Mouse (Mus musculus) C2C12 (cell line): ENCODE measurements around the gene Stat1. TPM values are rescaled to one million over a fixed set of nuclear protein-coding genes. Genes with fewer than 3 reads are reported as not detected.

Experiments used
- H3K27me3 ChIP-seq: one replicate; pipeline ENCODE4 v1.6.1; 2011; ENCODE audit not compliant: control insufficient read depth, insufficient read depth, insufficient read length
- H3K36me3 ChIP-seq: one replicate; pipeline ENCODE4 v1.6.1; 2011; ENCODE audit not compliant: control insufficient read depth, insufficient read depth
- H3K4me3 ChIP-seq: one replicate; pipeline ENCODE4 v1.5.1; 2011; ENCODE audit warnings: mild to moderate bottlenecking, control low read depth; ENCODE audit not compliant: poor library complexity, insufficient read depth, severe bottlenecking
- H3K79me2 ChIP-seq: one replicate; pipeline ENCODE4 v1.6.1; 2011; ENCODE audit not compliant: control insufficient read depth, insufficient read depth
- H3K79me3 ChIP-seq: one replicate; pipeline ENCODE4 v1.6.1; 2011; ENCODE audit warnings: low read depth, control low read depth
- H3ac ChIP-seq: one replicate; pipeline ENCODE3; 2011; ENCODE audit warnings: low read depth; ENCODE audit not compliant: control insufficient read depth, insufficient read length
- CEBPB ChIP-seq: IDR thresholded peaks from one replicate; pipeline ENCODE4 v1.6.1; 2011; ENCODE audit warnings: low read depth, mild to moderate bottlenecking, control low read depth, moderate library complexity
- CTCF ChIP-seq: IDR thresholded peaks from one replicate; pipeline ENCODE4 v1.5.1; 2011; ENCODE audit not compliant: control insufficient read depth, insufficient read depth, insufficient read length
- FOSL1 ChIP-seq: IDR thresholded peaks from one replicate; pipeline ENCODE4 v1.8.0; 2011; ENCODE audit warnings: mild to moderate bottlenecking, low read length; ENCODE audit not compliant: poor library complexity, insufficient read depth, severe bottlenecking
- MAX ChIP-seq: IDR thresholded peaks from one replicate; pipeline ENCODE4 v1.6.1; 2011; ENCODE audit warnings: mild to moderate bottlenecking, control low read depth
- MYOD1 ChIP-seq: IDR thresholded peaks from one replicate; pipeline ENCODE4 v1.6.1; 2011; ENCODE audit warnings: low read depth; ENCODE audit not compliant: control insufficient read depth, insufficient read length
- MYOG ChIP-seq: IDR thresholded peaks from one replicate; pipeline ENCODE4 v1.6.1; 2011; ENCODE audit not compliant: control insufficient read depth, insufficient read length; ENCODE audit errors: extremely low read depth
- USF1 ChIP-seq: IDR thresholded peaks from one replicate; pipeline ENCODE4 v1.6.1; 2011; ENCODE audit warnings: low read depth, mild to moderate bottlenecking, control low read depth, moderate library complexity
- long read RNA-seq, 2 experiments: library from polyadenylated mRNA; unstranded; transcript quantifications; one replicate each; pipeline ENCODE4 v2.0.0; 2019 to 2020
- polyA plus RNA-seq: library from polyadenylated mRNA; unstranded; fragments of >200 nt; fragmentation: generic; extraction: Trizol; gene quantifications from one replicate; pipeline ENCODE4 v1.2.1, GENCODE M21; 2012; ENCODE audit warnings: missing spikeins

The Stat1 gene
- polyA plus RNA-seq = 8.3 TPM
- long read RNA-seq, experiment 1, full-length matches to known transcripts = 3 of 9 reads
- long read RNA-seq, experiment 1, partial matches to known transcripts = 2 of 9 reads
- long read RNA-seq, experiment 1, other reads (novel, unspliced or antisense) = 4 of 9 reads
- long read RNA-seq, experiment 2, full-length matches to known transcripts = 33 of 54 reads
- long read RNA-seq, experiment 2, partial matches to known transcripts = 2 of 54 reads
- long read RNA-seq, experiment 2, other reads (novel, unspliced or antisense) = 19 of 54 reads

GRCm38 (mm10) chr1:52118860-52119591 lies at the start of gene Stat1:
TSS of gene Stat1 (plus strand) at chr1:52119440.
- Histone ChIP-seq H3K4me3 (peak within 1 kb of the TSS; percentile 83), H3K79me2 (peaks cover 9% of the 10 kb centered on the region), H3K36me3 (peaks cover 8% of the 10 kb centered on the region), H3K27me3 (no peaks in the 10 kb centered on the region), H3ac (peak within 1 kb of the TSS; percentile 91), H3K79me3 (no peaks in the 10 kb centered on the region)
- no peak for TF ChIP-seq CTCF
- TF ChIP-seq CEBPB = peak; percentile 65

GRCm38 (mm10) chr1:52079724-52080367 lies 39.4 kb upstream of the Stat1 start:
- Histone ChIP-seq H3K4me3 (no peak overlapping the region), H3K79me2 (no peaks in the 10 kb centered on the region), H3K79me3 (no peaks in the 10 kb centered on the region), H3K36me3 (no peaks in the 10 kb centered on the region), H3ac (no peak overlapping the region), H3K27me3 (peaks cover 10% of the 10 kb centered on the region)
- TF ChIP-seq CEBPB (no peak), MYOD1 (no peak), MYOG (no peak), CTCF (no peak), MAX (no peak), USF1 (no peak), FOSL1 (no peak)

- no peak overlapping the region for H3K4me3 ChIP-seq
- TF ChIP-seq CEBPB = no peak
- TF ChIP-seq USF1 = no peak
- TF ChIP-seq MAX = no peak
- no peak for TF ChIP-seq CTCF
- no peak for TF ChIP-seq MYOG
- no peak for TF ChIP-seq MYOD1
- no peak for TF ChIP-seq FOSL1
- no peaks in the 10 kb centered on the region for H3K36me3 ChIP-seq
- H3ac ChIP-seq = no peak overlapping the region
- peaks cover 10% of the 10 kb centered on the region for H3K27me3 ChIP-seq
- H3K79me2 ChIP-seq = no peaks in the 10 kb centered on the region
- H3K79me3 ChIP-seq = no peaks in the 10 kb centered on the region
These were observed 38.9 kb upstream of the Stat1 start for GRCm38 (mm10) chr1:52080375-52080774.

- Histone ChIP-seq H3K4me3 (no peak overlapping the region), H3K79me3 (no peaks in the 10 kb centered on the region), H3K79me2 (no peaks in the 10 kb centered on the region), H3K36me3 (no peaks in the 10 kb centered on the region), H3ac (no peak overlapping the region), H3K27me3 (no peaks in the 10 kb centered on the region)
- TF ChIP-seq CTCF (no peak), MYOD1 (no peak), MAX (no peak), USF1 (no peak), CEBPB (no peak), FOSL1 (no peak), MYOG (no peak)
These were observed 33.0 kb upstream of the Stat1 start for GRCm38 (mm10) chr1:52086236-52086635.

- Histone ChIP-seq H3ac (no peak overlapping the region), H3K79me3 (no peaks in the 10 kb centered on the region), H3K27me3 (no peaks in the 10 kb centered on the region), H3K79me2 (no peaks in the 10 kb centered on the region), H3K36me3 (no peaks in the 10 kb centered on the region), H3K4me3 (no peak overlapping the region)
- TF ChIP-seq FOSL1 (no peak), USF1 (no peak), MYOG (no peak), CTCF (no peak), MYOD1 (no peak), CEBPB (no peak), MAX (no peak)
These were observed 32.1 kb upstream of the Stat1 start for GRCm38 (mm10) chr1:52087128-52087527.
